Mouse (Mus musculus) left cerebral cortex, adult 2 months (tissue): ENCODE data around the gene Csmd2. TPM values are rescaled to one million over a fixed set of nuclear protein-coding genes. Genes with fewer than 3 reads are reported as not detected.

ENCODE experiments used
- DNase-seq, 2 experiments: peaks; one replicate each; pipeline ENCODE4 v3.0.0; 2021 to 2022; ENCODE audit warnings: low spot score in 2 of 2, mixed read lengths in 1 of 2; ENCODE audit errors: extremely low spot score in 1 of 2
- H3K27ac ChIP-seq: fragments of 200-600 bp; 2 replicates; pipeline ENCODE4 v1.8.1; 2022
- H3K4me3 ChIP-seq: fragments of 200-600 bp; 2 replicates; pipeline ENCODE4 v1.8.1; 2022
- CTCF ChIP-seq: fragments of 200-600 bp; IDR thresholded peaks from 2 replicates; pipeline ENCODE4 v1.8.1; 2022; ENCODE audit warnings: antibody characterized with exemption, mild to moderate bottlenecking, moderate library complexity
- intact Hi-C: fragments of 180-260 bp; cut with DNase I; formaldehyde crosslinking; loops from one replicate; pipeline ENCODE4 v1.15.1; 2025
- total RNA-seq, 2 experiments: library from RNA; stranded (reverse); gene quantifications; 2 replicates each; pipeline ENCODE4 v1.2.3; 2021

Csmd2 gene
- total RNA-seq, 2 experiments from 2014 or later: 61.9 to 63.0 TPM

GRCm38 (mm10) chr4:128442791-128443190 is 455.1 kb downstream of the Csmd2 start:
- Histone ChIP-seq H3K4me3 (no peak overlapping the region), H3K27ac (no peak overlapping the region)
- no peak for TF ChIP-seq CTCF
- intact Hi-C loops: no loop called here
- no peak for DNase-seq

GRCm38 (mm10) chr4:128445514-128446260 is 458.0 kb downstream of the Csmd2 start:
- intact Hi-C loops: loop anchor here (5.0 kb wide), 1 partner anchor 48 kb away; no protein-coding TSS in a partner anchor
- no peak for DNase-seq
- no peak overlapping the region for H3K4me3 ChIP-seq
- no peak for TF ChIP-seq CTCF
- H3K27ac ChIP-seq: peak overlapping the region; percentile 38

GRCm38 (mm10) chr4:128448831-128449431 is 461.3 kb downstream of the Csmd2 start:
- peak overlapping the region; percentile 77 for H3K27ac ChIP-seq
- intact Hi-C loops: loop anchor here (5.0 kb wide), 1 partner anchor 52 kb away; no protein-coding TSS in a partner anchor
- DNase-seq: peak; percentile 40 to 68
- no peak for TF ChIP-seq CTCF
- no peak overlapping the region for H3K4me3 ChIP-seq

- DNase-seq: no peak
- intact Hi-C loops: no loop called here
- no peak overlapping the region for H3K4me3 ChIP-seq
- TF ChIP-seq CTCF: no peak
- peak overlapping the region; percentile 77 for H3K27ac ChIP-seq
Observed at GRCm38 (mm10) chr4:128450137-128450536, 462.5 kb downstream of the Csmd2 start.

- no peak for TF ChIP-seq CTCF
- Histone ChIP-seq H3K4me3 (no peak overlapping the region), H3K27ac (peak overlapping the region; percentile 20)
- DNase-seq: peak in 1 of 2 experiments; percentile 43
- intact Hi-C loops: no loop called here
Observed at GRCm38 (mm10) chr4:128450974-128451373, 463.3 kb downstream of the Csmd2 start.

- intact Hi-C loops: no loop called here
- Histone ChIP-seq H3K4me3 (no peak overlapping the region), H3K27ac (peak overlapping the region; percentile 20; the same call in 1 of the 2 replicates)
- DNase-seq: no peak
- no peak for TF ChIP-seq CTCF
Observed at GRCm38 (mm10) chr4:128451383-128451794, 463.7 kb downstream of the Csmd2 start.

GRCm38 (mm10) chr4:128466708-128467107 is 479.1 kb downstream of the Csmd2 start:
- Histone ChIP-seq H3K27ac (no peak overlapping the region), H3K4me3 (no peak overlapping the region)
- intact Hi-C loops: no loop called here
- DNase-seq: no peak
- no peak for TF ChIP-seq CTCF

GRCm38 (mm10) chr4:128468040-128468439 is 480.4 kb downstream of the Csmd2 start:
- intact Hi-C loops: no loop called here
- TF ChIP-seq CTCF: peak; percentile 40
- Histone ChIP-seq H3K4me3 (no peak overlapping the region), H3K27ac (no peak overlapping the region)
- no peak for DNase-seq

GRCm38 (mm10) chr4:128476249-128476648 is 488.6 kb downstream of the Csmd2 start:
- Histone ChIP-seq H3K27ac (no peak overlapping the region), H3K4me3 (no peak overlapping the region)
- no peak for TF ChIP-seq CTCF
- DNase-seq: peak in 1 of 2 experiments; percentile 22
- intact Hi-C loops: no loop called here

GRCm38 (mm10) chr4:128483891-128484290 is 496.2 kb downstream of the Csmd2 start:
- intact Hi-C loops: no loop called here
- Histone ChIP-seq H3K27ac (no peak overlapping the region), H3K4me3 (no peak overlapping the region)
- TF ChIP-seq CTCF: no peak
- no peak for DNase-seq

- no peak overlapping the region for H3K27ac ChIP-seq
- intact Hi-C loops: no loop called here
- no peak for DNase-seq
- peak; percentile 5; the same call in 1 of the 2 replicates for TF ChIP-seq CTCF
- no peak overlapping the region for H3K4me3 ChIP-seq
Observed at GRCm38 (mm10) chr4:128484679-128485078, 497.0 kb downstream of the Csmd2 start.

GRCm38 (mm10) chr4:128489521-128490100 is 502.0 kb downstream of the Csmd2 start:
- H3K4me3 ChIP-seq: no peak overlapping the region
- peak in 1 of 2 experiments; percentile 29 for DNase-seq
- no peak for TF ChIP-seq CTCF
- H3K27ac ChIP-seq: no peak overlapping the region
- intact Hi-C loops: no loop called here
